Mouse (Mus musculus): Measurements from ENCODE around the gene Sgcb. TPM values are rescaled to one million over a fixed set of nuclear protein-coding genes. Genes with fewer than 3 reads are reported as not detected.
A peak's percentile ranks its signal among the peaks of the same experiment; 100 is the strongest.

Sgcb gene
- polyA plus RNA-seq, 1 experiment from 2014 or later: 32.1 TPM

DNA sequence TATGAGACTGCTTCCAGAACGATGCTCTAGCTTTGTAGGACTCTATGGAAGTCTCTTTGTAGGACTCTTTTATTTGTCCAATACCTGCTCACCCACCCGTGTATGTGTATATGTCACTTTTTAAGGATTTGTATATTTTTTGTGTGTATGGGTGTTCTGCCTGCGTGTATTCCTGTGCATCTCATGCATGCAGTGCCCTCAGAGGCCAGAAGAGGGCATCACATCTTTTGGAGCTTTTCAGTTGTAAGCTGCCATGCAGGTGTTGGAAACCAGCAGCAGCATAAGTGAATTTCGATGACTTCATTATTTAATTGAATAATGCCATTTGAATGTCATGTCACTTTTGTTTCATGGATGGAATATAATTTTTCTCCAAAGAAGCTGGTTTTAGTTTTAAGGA, 5.5 kb downstream of the Sgcb start:
- H3K9ac ChIP-seq (ENCODE audit: low read length): no peak overlapping the region
- no peaks in the 10 kb centered on the region for H3K4me1 ChIP-seq (ENCODE audit: control insufficient read depth, insufficient read depth, low read length)
- H3K9me3 ChIP-seq (replicated peaks; ENCODE audit: control insufficient read depth, low read length): no peaks in the 10 kb centered on the region
- ATAC-seq (ENCODE audit: insufficient read depth, low FRiP score): no peak
- no peak overlapping the region for H3K27ac ChIP-seq (ENCODE audit: low read length)
- H3K27me3 ChIP-seq (ENCODE audit: control insufficient read depth, insufficient read depth, low read length): no peaks in the 10 kb centered on the region
- H3K4me2 ChIP-seq (ENCODE audit: low read depth, low read length): no peak overlapping the region
- 83% methylated on average over 4 of the region's 4 CpGs for whole genome bisulfite sequencing
- H3K36me3 ChIP-seq (ENCODE audit: control insufficient read depth, insufficient read depth, low read length): no peaks in the 10 kb centered on the region
- H3K4me3 ChIP-seq (replicated peaks; ENCODE audit: low read length): no peak overlapping the region

DNA sequence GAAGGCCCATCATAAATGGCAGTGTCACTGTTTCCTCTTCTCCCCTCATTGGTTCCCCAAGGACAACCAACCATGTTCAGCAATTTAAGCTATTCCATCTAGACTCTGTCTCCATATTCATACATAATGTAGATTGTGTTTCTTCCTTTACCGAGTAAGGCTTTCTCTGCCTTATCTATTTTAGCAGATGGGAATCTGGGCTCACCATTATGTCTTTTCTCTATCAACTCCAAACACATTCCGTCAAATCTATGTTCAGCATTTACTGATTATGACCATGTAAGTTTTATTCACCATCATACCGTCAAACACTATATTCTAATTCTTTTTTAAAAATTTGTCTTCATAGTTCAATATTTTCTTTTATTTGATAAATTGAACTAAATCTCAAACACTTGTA, 6.5 kb downstream of the Sgcb start:
- no peak overlapping the region for H3K27ac ChIP-seq (ENCODE audit: low read length)
- H3K27me3 ChIP-seq (ENCODE audit: control insufficient read depth, insufficient read depth, low read length): no peaks in the 10 kb centered on the region
- no peaks in the 10 kb centered on the region for H3K4me1 ChIP-seq (ENCODE audit: control insufficient read depth, insufficient read depth, low read length)
- no peaks in the 10 kb centered on the region for H3K36me3 ChIP-seq (ENCODE audit: control insufficient read depth, insufficient read depth, low read length)
- no peak overlapping the region for H3K4me2 ChIP-seq (ENCODE audit: low read depth, low read length)
- H3K4me3 ChIP-seq (replicated peaks; ENCODE audit: low read length): no peak overlapping the region
- H3K9me3 ChIP-seq (replicated peaks; ENCODE audit: control insufficient read depth, low read length): no peaks in the 10 kb centered on the region
- no peak for ATAC-seq (ENCODE audit: insufficient read depth, low FRiP score)
- H3K9ac ChIP-seq (ENCODE audit: low read length): no peak overlapping the region
- 86% methylated on average over 3 of the region's 3 CpGs for WGBS

DNA sequence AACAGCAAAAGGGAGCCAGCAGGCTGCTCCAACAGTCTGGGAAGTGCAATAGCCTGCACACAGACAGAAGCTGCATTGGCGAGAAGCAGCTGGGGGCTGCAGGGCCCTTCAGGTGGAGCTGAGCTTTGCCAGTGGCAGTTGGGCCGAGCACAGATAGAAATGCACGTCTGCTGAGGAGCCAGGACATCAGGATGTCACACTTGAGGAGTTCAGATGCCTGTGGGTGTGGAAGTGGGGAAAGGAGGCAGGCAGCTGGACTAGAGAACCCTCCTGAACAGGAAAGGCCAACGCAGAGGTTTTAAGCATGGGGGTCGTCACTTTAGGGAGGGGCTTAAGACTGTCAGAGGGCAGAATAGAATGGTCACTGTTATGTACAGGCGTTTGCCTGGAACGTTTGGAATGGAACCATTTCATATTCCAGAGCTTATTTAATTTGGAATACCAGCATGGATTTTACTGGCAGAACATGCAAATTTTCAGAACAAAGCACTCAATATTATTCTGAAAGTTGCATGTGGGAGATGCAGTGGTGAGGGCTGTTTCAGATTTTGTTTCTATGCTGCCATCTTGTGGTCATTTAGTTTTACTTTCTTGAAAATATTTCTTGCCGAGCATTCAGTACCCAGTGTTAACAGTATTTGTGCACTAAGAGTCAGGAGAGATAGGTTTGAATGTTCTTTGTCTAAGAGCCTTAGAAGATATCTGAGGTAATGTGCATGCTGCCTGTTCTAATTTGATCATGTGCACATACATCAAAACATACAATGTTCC, 10.1 kb downstream of the Sgcb start:
- H3K4me1 ChIP-seq (ENCODE audit: control insufficient read depth, insufficient read depth, low read length): no peaks in the 10 kb centered on the region
- no peak overlapping the region for H3K27ac ChIP-seq (ENCODE audit: low read length)
- 44% methylated on average over 8 of the region's 8 CpGs for WGBS
- H3K9ac ChIP-seq (ENCODE audit: low read length): no peak overlapping the region
- no peak overlapping the region for H3K4me2 ChIP-seq (ENCODE audit: low read depth, low read length)
- no peak overlapping the region for H3K4me3 ChIP-seq (replicated peaks; ENCODE audit: low read length)
- peak; percentile 58; the same call in 1 of the 2 replicates for ATAC-seq (ENCODE audit: insufficient read depth, low FRiP score)
- peaks cover 6% of the 10 kb centered on the region; the same call in 1 of the 2 replicates for H3K9me3 ChIP-seq (replicated peaks; ENCODE audit: control insufficient read depth, low read length)
- peaks cover 17% of the 10 kb centered on the region for H3K36me3 ChIP-seq (ENCODE audit: control insufficient read depth, insufficient read depth, low read length)
- no peaks in the 10 kb centered on the region for H3K27me3 ChIP-seq (ENCODE audit: control insufficient read depth, insufficient read depth, low read length)

- Histone ChIP-seq H3K4me3 (replicated peaks; ENCODE audit: low read length) (no peak overlapping the region), H3K4me2 (ENCODE audit: low read depth, low read length) (no peak overlapping the region), H3K4me1 (ENCODE audit: control insufficient read depth, insufficient read depth, low read length) (no peaks in the 10 kb centered on the region), H3K27ac (ENCODE audit: low read length) (no peak overlapping the region), H3K27me3 (ENCODE audit: control insufficient read depth, insufficient read depth, low read length) (no peaks in the 10 kb centered on the region), H3K9ac (ENCODE audit: low read length) (no peak overlapping the region), H3K36me3 (ENCODE audit: control insufficient read depth, insufficient read depth, low read length) (peaks cover 17% of the 10 kb centered on the region), H3K9me3 (replicated peaks; ENCODE audit: control insufficient read depth, low read length) (peaks cover 6% of the 10 kb centered on the region; the same call in 1 of the 2 replicates)
- WGBS: 64% methylated on average over 8 of the region's 8 CpGs
- ATAC-seq (ENCODE audit: insufficient read depth, low FRiP score): no peak
These were observed 14.4 kb downstream of the Sgcb start for GRCm38 (mm10) chr5:73633141-73633540.

- H3K4me2 ChIP-seq (ENCODE audit: low read depth, low read length): no peak within 1 kb of the TSS
- H3K9ac ChIP-seq (ENCODE audit: low read length): no peak within 1 kb of the TSS
- no peaks in the 10 kb centered on the region for H3K27me3 ChIP-seq (ENCODE audit: control insufficient read depth, insufficient read depth, low read length)
- H3K9me3 ChIP-seq (replicated peaks; ENCODE audit: control insufficient read depth, low read length): peaks cover 6% of the 10 kb centered on the region; the same call in 1 of the 2 replicates
- peaks cover 17% of the 10 kb centered on the region for H3K36me3 ChIP-seq (ENCODE audit: control insufficient read depth, insufficient read depth, low read length)
- no peak within 1 kb of the TSS for H3K4me3 ChIP-seq (replicated peaks; ENCODE audit: low read length)
- no peak for ATAC-seq (ENCODE audit: insufficient read depth, low FRiP score)
- no peaks in the 10 kb centered on the region for H3K4me1 ChIP-seq (ENCODE audit: control insufficient read depth, insufficient read depth, low read length)
- 74% methylated on average over 8 of the region's 8 CpGs for WGBS
- no peak within 1 kb of the TSS for H3K27ac ChIP-seq (ENCODE audit: low read length)
These were observed 15.3 kb downstream of the Sgcb start, which contains the start of gene Lrrc66 for GRCm38 (mm10) chr5:73632291-73632690. Lrrc66 (minus strand) TSS chr5:73632526.

DNA sequence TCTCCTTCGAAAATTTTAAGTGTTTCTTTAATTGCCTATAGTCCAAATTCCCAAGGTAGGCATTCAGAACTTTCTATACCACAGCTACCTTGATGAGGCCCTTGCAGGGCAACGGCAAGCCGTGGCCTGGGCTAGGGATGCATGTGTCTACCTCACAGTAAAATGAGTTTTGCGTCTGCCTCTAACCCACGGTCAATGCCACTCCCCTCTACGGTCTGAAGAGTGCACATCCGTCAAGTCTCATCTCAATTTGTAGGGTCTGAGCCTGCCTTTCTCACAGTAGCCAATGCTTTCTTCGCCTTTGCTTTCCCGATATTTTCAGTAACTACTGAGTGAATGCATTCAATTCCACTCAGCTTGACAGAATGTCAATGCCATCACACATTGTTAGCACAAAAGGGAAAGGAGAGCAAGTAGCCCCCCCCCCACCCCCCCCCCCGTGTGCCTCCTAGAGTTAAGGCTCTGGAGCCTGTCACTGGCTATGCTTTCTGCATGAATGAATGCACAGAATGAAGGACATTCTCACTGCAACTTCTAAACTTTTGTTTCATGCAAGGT, 16.5 kb downstream of the Sgcb start:
- 79% methylated on average over 10 of the region's 10 CpGs for WGBS

DNA sequence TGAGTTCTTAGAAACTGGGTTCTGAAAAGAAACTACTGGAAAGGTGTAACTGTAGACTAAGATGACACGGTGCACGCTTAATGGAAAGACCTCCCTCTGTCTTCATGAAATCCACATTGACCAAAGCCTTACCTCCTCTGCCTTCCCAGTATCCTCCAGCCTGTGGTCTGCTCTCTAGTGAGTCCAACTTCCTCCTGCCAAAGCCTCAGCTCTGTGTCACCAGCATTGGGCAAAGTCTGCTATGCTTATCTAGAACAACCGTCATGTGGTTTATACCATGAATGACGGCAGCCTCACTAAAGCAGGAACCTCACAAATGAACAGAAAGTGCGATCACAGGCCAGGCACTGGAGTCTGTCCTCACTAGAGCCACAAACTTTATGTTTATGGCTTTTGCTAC, 17.4 kb downstream of the Sgcb start:
- WGBS: 63% methylated on average over 5 of the region's 5 CpGs
- no peak overlapping the region for H3K4me2 ChIP-seq (ENCODE audit: low read depth, low read length)

More for the DNA sequence above, 16.5 kb downstream of the Sgcb start:
- H3K9me3 ChIP-seq (replicated peaks; ENCODE audit: control insufficient read depth, low read length): peaks cover 6% of the 10 kb centered on the region; the same call in 1 of the 2 replicates
- no peak for ATAC-seq (ENCODE audit: insufficient read depth, low FRiP score)
- no peak overlapping the region for H3K9ac ChIP-seq (ENCODE audit: low read length)
- no peak overlapping the region for H3K4me2 ChIP-seq (ENCODE audit: low read depth, low read length)
- H3K4me1 ChIP-seq (ENCODE audit: control insufficient read depth, insufficient read depth, low read length): no peaks in the 10 kb centered on the region
- no peak overlapping the region for H3K27ac ChIP-seq (ENCODE audit: low read length)
- no peaks in the 10 kb centered on the region for H3K27me3 ChIP-seq (ENCODE audit: control insufficient read depth, insufficient read depth, low read length)
- H3K4me3 ChIP-seq (replicated peaks; ENCODE audit: low read length): no peak overlapping the region
- peaks cover 17% of the 10 kb centered on the region for H3K36me3 ChIP-seq (ENCODE audit: control insufficient read depth, insufficient read depth, low read length)

DNA sequence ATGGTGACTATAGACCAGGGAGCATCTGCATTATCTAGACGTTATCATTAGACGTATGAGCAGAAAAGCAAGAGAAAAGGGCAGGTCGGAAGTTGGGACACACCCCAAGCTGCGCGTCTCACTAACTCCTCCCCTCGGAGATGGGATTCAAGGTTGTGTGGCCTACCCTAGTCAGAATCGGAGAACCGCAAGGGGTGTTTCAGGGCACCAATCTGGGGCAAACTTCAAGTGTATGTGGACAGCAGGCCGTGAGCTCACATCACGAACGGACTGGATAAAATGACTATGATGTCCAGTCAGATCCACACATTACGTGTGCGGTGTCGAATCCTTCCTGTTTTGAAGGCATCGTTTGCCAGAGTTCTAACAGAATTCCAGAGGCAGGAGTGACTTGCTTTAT, 19.6 kb downstream of the Sgcb start:
- H3K4me1 ChIP-seq (ENCODE audit: control insufficient read depth, insufficient read depth, low read length): no peaks in the 10 kb centered on the region
- H3K27me3 ChIP-seq (ENCODE audit: control insufficient read depth, insufficient read depth, low read length): no peaks in the 10 kb centered on the region
- H3K4me2 ChIP-seq (ENCODE audit: low read depth, low read length): no peak overlapping the region
- H3K36me3 ChIP-seq (ENCODE audit: control insufficient read depth, insufficient read depth, low read length): no peaks in the 10 kb centered on the region
- H3K4me3 ChIP-seq (replicated peaks; ENCODE audit: low read length): no peak overlapping the region
- WGBS: 81% methylated on average over 15 of the region's 15 CpGs
- ATAC-seq (ENCODE audit: insufficient read depth, low FRiP score): no peak
- no peak overlapping the region for H3K27ac ChIP-seq (ENCODE audit: low read length)
- H3K9me3 ChIP-seq (replicated peaks; ENCODE audit: control insufficient read depth, low read length): no peaks in the 10 kb centered on the region
- no peak overlapping the region for H3K9ac ChIP-seq (ENCODE audit: low read length)

More for the DNA sequence above, 17.4 kb downstream of the Sgcb start:
- no peaks in the 10 kb centered on the region for H3K4me1 ChIP-seq (ENCODE audit: control insufficient read depth, insufficient read depth, low read length)
- no peaks in the 10 kb centered on the region for H3K27me3 ChIP-seq (ENCODE audit: control insufficient read depth, insufficient read depth, low read length)
- H3K27ac ChIP-seq (ENCODE audit: low read length): no peak overlapping the region
- no peak overlapping the region for H3K4me3 ChIP-seq (replicated peaks; ENCODE audit: low read length)
- H3K36me3 ChIP-seq (ENCODE audit: control insufficient read depth, insufficient read depth, low read length): peaks cover 14% of the 10 kb centered on the region
- no peak overlapping the region for H3K9ac ChIP-seq (ENCODE audit: low read length)
- peaks cover 6% of the 10 kb centered on the region; the same call in 1 of the 2 replicates for H3K9me3 ChIP-seq (replicated peaks; ENCODE audit: control insufficient read depth, low read length)
- peak; percentile 88 for ATAC-seq (ENCODE audit: insufficient read depth, low FRiP score)

DNA sequence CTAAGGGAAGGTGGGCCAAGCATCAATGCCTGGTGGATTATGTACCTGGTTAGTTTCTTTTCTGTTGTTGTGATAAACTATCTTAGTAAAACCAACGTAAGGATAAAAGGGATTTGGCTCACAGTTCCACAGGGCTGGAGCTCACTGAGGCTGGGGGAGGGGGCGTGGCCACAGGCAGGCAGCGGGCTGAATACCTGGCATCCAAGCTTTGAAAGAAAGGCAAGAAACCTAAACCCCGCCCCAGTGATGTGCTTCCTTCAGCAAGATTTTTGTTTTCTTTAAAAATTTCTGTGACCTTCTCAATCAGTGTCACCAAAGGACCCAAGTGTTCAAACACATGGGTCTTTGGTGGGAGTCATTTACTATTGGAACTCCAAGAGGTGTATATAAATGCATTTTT, 20.0 kb downstream of the Sgcb start:
- H3K4me3 ChIP-seq (replicated peaks; ENCODE audit: low read length): no peak overlapping the region
- no peaks in the 10 kb centered on the region for H3K4me1 ChIP-seq (ENCODE audit: control insufficient read depth, insufficient read depth, low read length)
- no peaks in the 10 kb centered on the region for H3K36me3 ChIP-seq (ENCODE audit: control insufficient read depth, insufficient read depth, low read length)
- H3K9me3 ChIP-seq (replicated peaks; ENCODE audit: control insufficient read depth, low read length): no peaks in the 10 kb centered on the region
- ATAC-seq (ENCODE audit: insufficient read depth, low FRiP score): no peak
- no peaks in the 10 kb centered on the region for H3K27me3 ChIP-seq (ENCODE audit: control insufficient read depth, insufficient read depth, low read length)
- H3K27ac ChIP-seq (ENCODE audit: low read length): no peak overlapping the region
- no peak overlapping the region for H3K9ac ChIP-seq (ENCODE audit: low read length)
- no peak overlapping the region for H3K4me2 ChIP-seq (ENCODE audit: low read depth, low read length)
- 60% methylated on average over 4 of the region's 4 CpGs for WGBS
